Mouse (Mus musculus) lung, postnatal 0 days (tissue): ENCODE results near the gene Nmnat3. TPM values are rescaled to one million over a fixed set of nuclear protein-coding genes. Genes with fewer than 3 reads are reported as not detected.

ENCODE experiments used
- ATAC-seq: fragments of 200-750 bp; cut with Nextera tagmentation; 2 replicates; pipeline ENCODE4 v1.8.0; 2017; ENCODE audit warnings: moderate library complexity
- DNase-seq: peaks from one replicate; pipeline ENCODE4 v3.0.0-alpha.2; 2016; ENCODE audit warnings: low spot score
- H3K27ac ChIP-seq: fragments of 300-500 bp; sonication (generic); 2 replicates; pipeline ENCODE4 v1.5.1; 2014; ENCODE audit warnings: antibody characterized with exemption, mild to moderate bottlenecking, low read length, mixed read lengths
- H3K27me3 ChIP-seq: fragments of 300-500 bp; sonication (generic); replicated peaks from 2 replicates; pipeline ENCODE4 v1.6.1; 2014; ENCODE audit warnings: low read length, mixed read lengths; ENCODE audit not compliant: insufficient read depth
- H3K36me3 ChIP-seq: fragments of 300-500 bp; sonication (generic); 2 replicates; pipeline ENCODE4 v1.6.1; 2014; ENCODE audit warnings: low read length, mixed read lengths; ENCODE audit not compliant: insufficient read depth
- H3K4me1 ChIP-seq: fragments of 300-500 bp; sonication (generic); 2 replicates; pipeline ENCODE4 v1.6.1; 2014; ENCODE audit warnings: antibody characterized with exemption, low read depth, low read length, mixed read lengths; ENCODE audit not compliant: insufficient read depth
- H3K4me2 ChIP-seq: fragments of 300-500 bp; sonication (generic); replicated peaks from 2 replicates; pipeline ENCODE4 v1.6.1; 2014; ENCODE audit warnings: low read depth, mild to moderate bottlenecking, low read length, moderate library complexity, mixed read lengths
- H3K4me3 ChIP-seq: fragments of 300-500 bp; sonication (generic); 2 replicates; pipeline ENCODE4 v1.5.1; 2014; ENCODE audit warnings: low read depth, low read length
- H3K9ac ChIP-seq: fragments of 300-500 bp; sonication (generic); replicated peaks from 2 replicates; pipeline ENCODE4 v1.6.1; 2014; ENCODE audit warnings: low read depth, mild to moderate bottlenecking
- H3K9me3 ChIP-seq: fragments of 300-500 bp; sonication (generic); 2 replicates; pipeline ENCODE4 v1.6.1; 2016; ENCODE audit warnings: low read length, mixed read lengths
- CTCF ChIP-seq: IDR thresholded peaks from 2 replicates; pipeline ENCODE4 v1.5.1; 2016; ENCODE audit warnings: antibody characterized with exemption, mild to moderate bottlenecking
- EP300 ChIP-seq: IDR thresholded peaks from 2 replicates; pipeline ENCODE4 v1.6.1; 2016; ENCODE audit warnings: antibody characterized with exemption, mild to moderate bottlenecking, control low read depth
- WGBS: fragments of 180-500 bp; shearing (Covaris S2); extraction: QIAGEN DNeasy Blood & Tissue Kit; methylation state at CpG from one replicate; pipeline ENCODE4 v1.1.7; 2014; 5-methylcytosine and 5-hydroxymethylcytosine counted together
- polyA plus RNA-seq: library from polyadenylated mRNA; unstranded; fragments of >200 nt; fragmentation: Nextera tagmentation; extraction: Ambion mirVana; gene quantifications from 2 replicates; pipeline ENCODE4 v1.2.1, GENCODE M21; 2015

Nmnat3 gene
- polyA plus RNA-seq, 1 experiment from 2014 or later = 6.4 TPM

- Histone ChIP-seq H3K4me3 (no peak overlapping the region), H3K27ac (no peak overlapping the region), H3K9me3 (no peaks in the 10 kb centered on the region), H3K4me2 (no peak overlapping the region), H3K4me1 (no peaks in the 10 kb centered on the region), H3K36me3 (no peaks in the 10 kb centered on the region), H3K27me3 (no peaks in the 10 kb centered on the region), H3K9ac (no peak overlapping the region)
- WGBS = 48% methylated on average over 15 of the region's 15 CpGs
- peak; percentile 63 for ATAC-seq
- peak; percentile 65 for DNase-seq
- TF ChIP-seq EP300 (no peak), CTCF (no peak)
Observed at GRCm38 (mm10) chr9:98337881-98338769, 50.9 kb downstream of the Nmnat3 start.

GRCm38 (mm10) chr9:98339971-98340370 is 52.7 kb downstream of the Nmnat3 start:
- no peak overlapping the region for H3K4me3 ChIP-seq
- H3K9me3 ChIP-seq = no peaks in the 10 kb centered on the region
- DNase-seq (peak; percentile 6), ATAC-seq (no peak)
- H3K4me1 ChIP-seq = no peaks in the 10 kb centered on the region
- H3K9ac ChIP-seq = no peak overlapping the region
- H3K4me2 ChIP-seq = no peak overlapping the region
- no peak overlapping the region for H3K27ac ChIP-seq
- TF ChIP-seq EP300 (no peak), CTCF (no peak)
- H3K27me3 ChIP-seq = no peaks in the 10 kb centered on the region
- no peaks in the 10 kb centered on the region for H3K36me3 ChIP-seq
- 42% methylated on average over 4 of the region's 4 CpGs for WGBS

GRCm38 (mm10) chr9:98340427-98340826 is 53.2 kb downstream of the Nmnat3 start:
- ATAC-seq (no peak), DNase-seq (no peak)
- no peak overlapping the region for H3K4me3 ChIP-seq
- no peaks in the 10 kb centered on the region for H3K27me3 ChIP-seq
- TF ChIP-seq EP300 = no peak
- no peak for TF ChIP-seq CTCF
- H3K9ac ChIP-seq = no peak overlapping the region
- H3K4me2 ChIP-seq = no peak overlapping the region
- no peak overlapping the region for H3K27ac ChIP-seq
- H3K36me3 ChIP-seq = no peaks in the 10 kb centered on the region
- H3K9me3 ChIP-seq = no peaks in the 10 kb centered on the region
- H3K4me1 ChIP-seq = no peaks in the 10 kb centered on the region
- WGBS = 61% methylated on average over 4 of the region's 4 CpGs

- Histone ChIP-seq H3K4me3 (no peak overlapping the region), H3K9ac (no peak overlapping the region), H3K4me1 (no peaks in the 10 kb centered on the region), H3K4me2 (no peak overlapping the region), H3K27ac (no peak overlapping the region), H3K9me3 (no peaks in the 10 kb centered on the region), H3K36me3 (no peaks in the 10 kb centered on the region), H3K27me3 (no peaks in the 10 kb centered on the region)
- TF ChIP-seq CTCF (no peak), EP300 (no peak)
- WGBS = 80% methylated on average over 1 of the region's 1 CpGs
- no peak for ATAC-seq
- DNase-seq = no peak
Observed at GRCm38 (mm10) chr9:98345840-98346239, 58.6 kb downstream of the Nmnat3 start.

GRCm38 (mm10) chr9:98346240-98346639 is 59.0 kb downstream of the Nmnat3 start:
- no peaks in the 10 kb centered on the region for H3K36me3 ChIP-seq
- H3K4me3 ChIP-seq = no peak overlapping the region
- WGBS = 70% methylated on average over 4 of the region's 4 CpGs
- H3K4me1 ChIP-seq = no peaks in the 10 kb centered on the region
- H3K27ac ChIP-seq = no peak overlapping the region
- no peaks in the 10 kb centered on the region for H3K9me3 ChIP-seq
- no peaks in the 10 kb centered on the region for H3K27me3 ChIP-seq
- no peak overlapping the region for H3K4me2 ChIP-seq
- H3K9ac ChIP-seq = no peak overlapping the region
- DNase-seq = no peak
- ATAC-seq = no peak
- no peak for TF ChIP-seq EP300
- no peak for TF ChIP-seq CTCF

GRCm38 (mm10) chr9:98347021-98347420 is 59.8 kb downstream of the Nmnat3 start:
- no peak overlapping the region for H3K27ac ChIP-seq
- no peak overlapping the region for H3K9ac ChIP-seq
- TF ChIP-seq CTCF = no peak
- TF ChIP-seq EP300 = no peak
- H3K4me2 ChIP-seq = no peak overlapping the region
- H3K4me3 ChIP-seq = no peak overlapping the region
- WGBS = 73% methylated on average over 3 of the region's 3 CpGs
- no peaks in the 10 kb centered on the region for H3K4me1 ChIP-seq
- no peaks in the 10 kb centered on the region for H3K9me3 ChIP-seq
- H3K36me3 ChIP-seq = no peaks in the 10 kb centered on the region
- ATAC-seq (no peak), DNase-seq (no peak)
- no peaks in the 10 kb centered on the region for H3K27me3 ChIP-seq
